Mouse (Mus musculus) hindbrain, embryonic 12.5 days (tissue): ENCODE measurements around the gene Gpr183. TPM values are rescaled to one million over a fixed set of nuclear protein-coding genes. Genes with fewer than 3 reads are reported as not detected.

ENCODE experiments used
- polyA plus RNA-seq: library from polyadenylated mRNA; unstranded; fragments of >200 nt; fragmentation: Nextera tagmentation; extraction: Ambion mirVana; gene quantifications from 2 replicates; pipeline ENCODE4 v1.2.1, GENCODE M21; 2016

Gene Gpr183
- polyA plus RNA-seq, 1 experiment from 2014 or later = 2.1 TPM

Other genes starting within 250 kb of the Gpr183 start
- gene Dock9, start 167.4 kb downstream of the Gpr183 start, polyA plus RNA-seq = 6.2 and 7.1 TPM in 2 replicates
- 60.0 and 60.3 TPM in 2 replicates for gene Ubac2, start 86.6 kb downstream of the Gpr183 start, polyA plus RNA-seq
- gene Gpr18, start 49.4 kb downstream of the Gpr183 start, polyA plus RNA-seq = 0.21 TPM in 1 of 2 replicates, not detected in the other
- not detected in 2 replicates for gene Timm8a2, start 69.5 kb upstream of the Gpr183 start, polyA plus RNA-seq
- gene Tm9sf2, start 141.8 kb upstream of the Gpr183 start, polyA plus RNA-seq = 134 and 142 TPM in 2 replicates
- 16.5 and 20.3 TPM in 2 replicates for gene Clybl, start 216.5 kb upstream of the Gpr183 start, polyA plus RNA-seq